Mouse (Mus musculus) midbrain, embryonic 14.5 days (tissue): ENCODE results near the gene Pik3r3. TPM values are rescaled to one million over a fixed set of nuclear protein-coding genes. Genes with fewer than 3 reads are reported as not detected.
"Not testable (repeated sequence)": the region's sequence is repeated elsewhere in the genome, so short reads cannot be mapped to it uniquely, and the experiment has no call there.

Experiments
- ATAC-seq: fragments of 200-750 bp; cut with Nextera tagmentation; 2 replicates; pipeline ENCODE4 v1.8.0; 2017; ENCODE audit warnings: moderate number of reproducible peaks, moderate library complexity; ENCODE audit not compliant: low FRiP score, low TSS enrichment
- DNase-seq: peaks from one replicate; pipeline ENCODE4 v3.0.0-alpha.2; 2015
- H3K27ac ChIP-seq: fragments of 300-500 bp; sonication (generic); replicated peaks from 2 replicates; pipeline ENCODE4 v1.5.1; 2014; ENCODE audit warnings: mild to moderate bottlenecking, low read depth, low read length, moderate library complexity
- H3K27me3 ChIP-seq: fragments of 300-500 bp; sonication (generic); 2 replicates; pipeline ENCODE4 v1.6.1; 2014; ENCODE audit warnings: low read length, control low read depth, mixed read lengths; ENCODE audit not compliant: control insufficient read depth, insufficient read depth
- H3K36me3 ChIP-seq: fragments of 300-500 bp; sonication (generic); 2 replicates; pipeline ENCODE4 v1.6.1; 2014; ENCODE audit warnings: low read length, control low read depth; ENCODE audit not compliant: control insufficient read depth, insufficient read depth
- H3K4me1 ChIP-seq: fragments of 300-500 bp; sonication (generic); 2 replicates; pipeline ENCODE4 v1.6.1; 2014; ENCODE audit warnings: mild to moderate bottlenecking, antibody characterized with exemption, low read length, control low read depth; ENCODE audit not compliant: control insufficient read depth, insufficient read depth
- H3K4me2 ChIP-seq: fragments of 300-500 bp; sonication (generic); 2 replicates; pipeline ENCODE4 v1.6.1; 2014; ENCODE audit warnings: mild to moderate bottlenecking, low read length, moderate library complexity
- H3K4me3 ChIP-seq: fragments of 300-500 bp; sonication (generic); replicated peaks from 2 replicates; pipeline ENCODE4 v1.5.1; 2014; ENCODE audit warnings: low read depth, low read length
- H3K9ac ChIP-seq: fragments of 300-500 bp; sonication (generic); replicated peaks from 2 replicates; pipeline ENCODE4 v1.6.1; 2014; ENCODE audit warnings: mild to moderate bottlenecking, low read length, moderate library complexity
- H3K9me3 ChIP-seq: fragments of 300-500 bp; sonication (generic); 2 replicates; pipeline ENCODE4 v1.6.1; 2016; ENCODE audit warnings: low read length, control low read depth, mixed read lengths; ENCODE audit not compliant: control insufficient read depth
- WGBS: fragments of 180-500 bp; shearing (Covaris S2); extraction: QIAGEN DNeasy Blood & Tissue Kit; methylation state at CpG from one replicate; pipeline ENCODE4 v1.1.7; 2014; 5-methylcytosine and 5-hydroxymethylcytosine counted together
- polyA plus RNA-seq: library from polyadenylated mRNA; unstranded; fragments of >200 nt; fragmentation: Nextera tagmentation; extraction: Ambion mirVana; gene quantifications from 2 replicates; pipeline ENCODE4 v1.2.1, GENCODE M21; 2014

Pik3r3 gene
- polyA plus RNA-seq, 1 experiment from 2014 or later: 115 TPM

- Histone ChIP-seq H3K4me1 (peaks cover 8% of the 10 kb centered on the region), H3K27me3 (no peaks in the 10 kb centered on the region), H3K9ac (no peak overlapping the region), H3K36me3 (no peaks in the 10 kb centered on the region), H3K27ac (no peak overlapping the region), H3K4me2 (no peak overlapping the region), H3K4me3 (no peak overlapping the region), H3K9me3 (no peaks in the 10 kb centered on the region)
- DNase-seq: no peak
- WGBS: 93% methylated on average over 2 of the region's 2 CpGs
- no peak for ATAC-seq
Observed at GRCm38 (mm10) chr4:116215895-116216605, 5.4 kb upstream of the Pik3r3 start.

GRCm38 (mm10) chr4:116217046-116217445 is 4.4 kb upstream of the Pik3r3 start:
- no peaks in the 10 kb centered on the region for H3K9me3 ChIP-seq
- H3K4me1 ChIP-seq: peaks cover 8% of the 10 kb centered on the region
- no peak overlapping the region for H3K4me3 ChIP-seq
- no peaks in the 10 kb centered on the region for H3K36me3 ChIP-seq
- 77% methylated on average over 2 of the region's 2 CpGs for WGBS
- no peak for ATAC-seq
- no peaks in the 10 kb centered on the region for H3K27me3 ChIP-seq
- H3K9ac ChIP-seq: no peak overlapping the region
- H3K27ac ChIP-seq: no peak overlapping the region
- DNase-seq: peak; percentile 11
- H3K4me2 ChIP-seq: no peak overlapping the region

DNA sequence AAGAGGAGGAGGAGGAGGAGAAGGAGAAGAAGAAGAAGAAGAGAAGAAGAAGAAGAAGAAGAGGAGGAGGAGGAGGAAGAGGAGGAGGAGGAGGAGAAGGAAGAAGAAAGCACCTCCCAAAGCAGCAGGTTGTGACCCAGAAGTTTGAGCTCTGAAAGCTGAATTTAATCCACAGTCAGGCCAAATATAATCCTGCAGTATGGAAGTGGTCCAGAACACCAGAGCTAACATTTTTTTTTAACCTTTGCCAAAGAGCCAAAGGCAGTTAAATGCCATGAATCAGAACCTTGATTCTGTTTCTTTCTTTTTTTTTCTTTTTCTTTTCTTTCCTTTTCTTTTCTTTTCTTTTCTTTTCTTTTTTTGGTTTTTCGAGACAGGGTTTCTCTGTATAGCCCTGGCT is 3.8 kb upstream of the Pik3r3 start:
- ATAC-seq, H3K36me3 ChIP-seq, H3K4me3 ChIP-seq, H3K27ac ChIP-seq, H3K9me3 ChIP-seq, H3K9ac ChIP-seq, H3K27me3 ChIP-seq, H3K4me1 ChIP-seq, DNase-seq, H3K4me2 ChIP-seq: not testable (repeated sequence)
- WGBS: 82% methylated on average over 1 of the region's 1 CpGs

DNA sequence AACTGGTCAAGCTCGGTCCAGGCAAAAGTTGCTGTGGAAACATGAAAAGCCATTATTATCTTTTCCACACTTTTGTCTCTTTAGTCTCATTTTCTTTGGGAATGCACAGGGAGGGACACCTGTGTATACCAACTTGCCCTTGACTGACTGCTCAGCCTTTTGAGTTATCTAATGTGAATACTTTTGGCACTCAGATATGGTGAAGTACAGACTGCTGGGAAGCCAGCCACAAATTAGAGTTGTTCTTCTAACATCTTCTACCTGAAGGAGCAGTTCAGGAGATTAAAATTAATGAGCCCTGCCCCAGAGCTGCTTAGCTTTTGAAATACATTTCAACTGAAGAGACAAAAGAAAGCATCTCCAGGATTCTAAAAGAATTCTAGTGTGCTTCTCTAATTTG is 2.4 kb upstream of the Pik3r3 start:
- Histone ChIP-seq H3K9ac (no peak overlapping the region), H3K9me3 (no peaks in the 10 kb centered on the region), H3K27ac (no peak overlapping the region), H3K4me3 (no peak overlapping the region), H3K27me3 (no peaks in the 10 kb centered on the region), H3K36me3 (no peaks in the 10 kb centered on the region), H3K4me2 (no peak overlapping the region), H3K4me1 (peaks cover 8% of the 10 kb centered on the region)
- DNase-seq (no peak), ATAC-seq (no peak)
- WGBS: 98% methylated on average over 1 of the region's 1 CpGs

GRCm38 (mm10) chr4:116220071-116220650 is 1.3 kb upstream of the Pik3r3 start:
- peak overlapping the region; percentile 88 for H3K9ac ChIP-seq
- H3K27ac ChIP-seq: peak overlapping the region; percentile 100
- peaks cover 9% of the 10 kb centered on the region for H3K4me1 ChIP-seq
- WGBS: 2% methylated on average over 6 of the region's 6 CpGs
- H3K4me3 ChIP-seq: peak overlapping the region; percentile 52
- H3K4me2 ChIP-seq: peak overlapping the region; percentile 68
- H3K27me3 ChIP-seq: no peaks in the 10 kb centered on the region
- no peaks in the 10 kb centered on the region for H3K36me3 ChIP-seq
- DNase-seq (peak; percentile 55), ATAC-seq (no peak)
- no peaks in the 10 kb centered on the region for H3K9me3 ChIP-seq

- H3K9ac ChIP-seq: peak overlapping the region; percentile 88
- no peaks in the 10 kb centered on the region for H3K36me3 ChIP-seq
- no peaks in the 10 kb centered on the region for H3K9me3 ChIP-seq
- H3K4me2 ChIP-seq: peak overlapping the region; percentile 68
- under 1% methylated on average over 26 of the region's 26 CpGs for WGBS
- DNase-seq: no peak
- peak overlapping the region; percentile 52 for H3K4me3 ChIP-seq
- ATAC-seq: no peak
- H3K27me3 ChIP-seq: no peaks in the 10 kb centered on the region
- H3K27ac ChIP-seq: peak overlapping the region; percentile 100
- H3K4me1 ChIP-seq: peaks cover 12% of the 10 kb centered on the region
Observed at GRCm38 (mm10) chr4:116220780-116221139, 658 bp upstream of the Pik3r3 start.

DNA sequence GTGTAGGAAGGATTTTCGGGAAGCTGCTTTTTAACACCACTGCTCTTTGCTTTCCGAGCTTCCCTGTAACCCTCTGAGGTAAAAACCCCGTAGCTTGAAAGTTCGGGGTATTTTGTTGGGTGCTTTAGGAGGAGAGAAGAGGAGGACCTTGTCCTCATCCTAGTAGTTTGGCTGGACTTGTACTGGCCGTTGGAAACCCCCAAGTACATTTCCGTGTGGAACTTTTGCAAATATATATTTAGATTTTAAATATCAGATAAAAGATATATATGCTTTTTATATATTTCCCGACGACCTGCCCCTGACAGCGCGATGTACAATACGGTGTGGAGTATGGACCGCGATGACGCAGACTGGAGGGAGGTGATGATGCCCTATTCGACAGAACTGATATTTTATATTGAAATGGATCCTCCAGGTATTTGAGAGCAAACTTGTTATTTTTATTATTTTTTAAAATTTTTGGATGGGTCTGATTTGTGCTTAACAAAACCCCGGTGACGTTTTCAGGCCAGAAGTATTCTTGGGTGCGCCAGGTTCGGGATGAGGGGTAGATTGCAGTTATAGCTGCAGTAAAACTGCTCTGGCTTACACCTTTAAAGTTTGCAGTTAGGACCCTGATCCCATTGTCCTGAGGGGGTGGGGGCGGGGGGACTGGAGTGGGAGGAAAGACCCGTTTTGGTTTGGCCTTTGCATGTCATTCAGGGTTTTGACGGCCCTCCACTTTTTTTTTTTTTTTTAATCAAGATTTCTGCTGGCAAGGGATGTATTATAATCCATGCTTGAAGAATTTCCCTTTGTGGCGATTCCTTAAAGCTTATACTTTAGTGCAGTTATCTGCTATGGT is 801 bp downstream of the Pik3r3 start:
- Histone ChIP-seq H3K4me2 (peak overlapping the region; percentile 59), H3K27me3 (no peaks in the 10 kb centered on the region), H3K27ac (peak overlapping the region; percentile 100), H3K9me3 (no peaks in the 10 kb centered on the region), H3K36me3 (no peaks in the 10 kb centered on the region), H3K4me1 (peaks cover 14% of the 10 kb centered on the region), H3K9ac (peak overlapping the region; percentile 93), H3K4me3 (peak overlapping the region; percentile 52)
- DNase-seq (peak; percentile 68), ATAC-seq (no peak)
- WGBS: under 1% methylated on average over 23 of the region's 23 CpGs

DNA sequence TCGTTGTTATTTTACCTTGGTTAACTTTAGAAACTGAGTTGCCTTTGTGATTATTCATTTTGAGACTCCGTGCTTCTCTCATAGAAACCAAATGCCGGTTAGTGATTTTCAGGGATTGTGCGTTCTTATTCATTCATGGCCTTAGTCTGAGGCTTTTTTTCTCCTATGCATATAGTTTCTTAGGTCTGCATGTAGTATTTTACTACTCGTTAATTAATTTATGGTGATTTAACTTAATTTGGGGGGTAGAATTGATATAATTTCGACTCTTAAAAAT is 1.4 kb downstream of the Pik3r3 start:
- peak overlapping the region; percentile 59 for H3K4me2 ChIP-seq
- peak; percentile 59 for DNase-seq
- H3K27ac ChIP-seq: peak overlapping the region; percentile 100
- H3K4me3 ChIP-seq: peak overlapping the region; percentile 52
- peak overlapping the region; percentile 93 for H3K9ac ChIP-seq
- no peaks in the 10 kb centered on the region for H3K27me3 ChIP-seq
- no peak for ATAC-seq
- WGBS: 2% methylated on average over 6 of the region's 6 CpGs
- no peaks in the 10 kb centered on the region for H3K36me3 ChIP-seq
- H3K4me1 ChIP-seq: peaks cover 17% of the 10 kb centered on the region
- no peaks in the 10 kb centered on the region for H3K9me3 ChIP-seq
